Mouse (Mus musculus) c-Kit-negative CD71-positive TER-119-positive erythroid progenitor cells, embryonic 14.5 days (primary cell): ENCODE data around the gene Stpg3.

Experiments used
- DNase-seq: peaks from one replicate; pipeline ENCODE4 v3.0.0-alpha.2; 2013; ENCODE audit warnings: low read depth, low spot score

Gene Stpg3

DNA sequence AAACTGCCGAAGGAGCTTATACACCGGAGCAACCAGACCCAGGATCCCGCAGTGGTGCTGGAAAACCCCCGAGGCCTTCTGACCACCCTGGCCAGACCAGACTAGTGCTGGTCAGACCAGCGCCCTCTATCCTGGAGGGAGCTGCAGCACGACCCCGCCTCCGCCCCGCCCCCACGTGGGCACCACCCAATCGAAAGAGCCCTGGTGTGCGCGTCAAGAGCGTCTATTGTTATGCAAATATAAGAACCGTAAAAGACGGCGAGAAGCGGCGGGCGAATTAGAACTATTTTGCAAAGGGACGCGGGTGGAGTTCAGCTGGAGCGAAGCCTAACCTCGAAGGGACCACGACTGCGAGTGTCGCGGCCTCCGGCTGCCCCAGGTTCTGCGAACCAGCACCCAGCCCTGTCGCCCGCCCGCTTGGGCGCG, 33.9 kb downstream of the Stpg3 start, which contains the start of gene Nrarp:
Nrarp (plus strand) TSS at position 281 of the 426 bp plus-strand sequence.
- no peak for DNase-seq

DNA sequence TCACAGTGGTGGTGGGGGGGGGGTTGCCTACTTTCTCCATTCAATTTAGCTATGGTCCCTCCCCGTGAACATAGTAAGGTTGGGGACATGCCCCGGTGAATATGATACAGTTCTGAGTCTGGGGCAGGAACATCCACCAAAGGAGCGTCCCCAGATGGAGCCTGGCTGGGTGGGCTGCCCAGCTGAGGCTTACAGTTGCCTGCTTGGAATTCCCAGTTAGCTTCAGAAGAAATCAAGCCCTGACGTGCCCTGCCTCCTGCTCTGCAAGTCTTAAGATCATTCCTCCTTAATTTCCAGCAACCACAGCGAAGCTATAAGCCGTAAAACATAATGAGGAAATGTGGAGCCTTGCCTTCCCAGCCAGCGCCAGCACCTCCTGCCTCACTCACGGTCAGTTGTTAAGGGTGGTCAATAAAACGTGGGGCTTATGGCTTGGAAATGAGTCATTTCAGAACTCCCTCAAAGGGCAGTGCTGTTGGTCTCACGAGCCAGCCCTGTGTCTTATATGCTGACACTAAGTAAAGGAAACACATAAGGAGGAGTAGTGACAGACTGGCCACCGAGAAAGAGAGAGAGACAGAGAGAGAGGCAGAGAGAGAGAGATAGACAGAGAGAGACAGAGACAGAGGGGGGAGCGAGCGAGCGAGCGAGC, 34.7 kb downstream of the Stpg3 start:
- no peak for DNase-seq

DNA sequence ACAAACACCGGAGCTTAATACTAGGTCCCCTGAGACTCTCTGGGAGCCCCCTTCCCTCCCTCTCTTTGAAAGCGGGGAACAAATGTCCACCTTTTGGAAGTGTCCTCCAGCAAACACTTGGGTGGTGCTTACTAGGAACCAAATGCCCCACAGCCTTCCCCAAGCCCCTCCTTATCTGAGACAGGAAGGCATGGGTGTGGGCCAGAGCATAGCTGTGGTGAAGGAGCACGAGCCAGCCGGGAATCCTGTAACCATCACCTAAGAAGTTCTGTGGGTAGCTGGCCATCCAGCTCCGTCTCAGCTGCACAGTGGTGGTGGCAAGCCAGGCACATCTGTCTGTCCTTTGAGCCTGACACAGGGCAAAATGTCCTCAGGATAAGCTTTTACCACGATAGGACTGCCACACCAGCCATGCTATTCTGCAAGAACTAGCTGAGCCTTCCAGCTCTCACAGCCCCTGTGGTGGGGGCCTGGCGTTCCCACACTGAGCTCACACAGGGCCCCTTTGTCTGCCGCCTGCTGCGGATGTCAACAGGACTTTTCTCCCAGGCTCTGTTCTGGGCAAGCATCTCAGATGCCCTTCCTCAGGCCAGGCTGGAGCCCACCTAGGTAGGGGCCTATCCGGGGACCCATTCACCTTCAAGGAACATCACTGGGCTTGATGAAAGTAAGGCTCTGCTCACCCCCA, 36.0 kb downstream of the Stpg3 start:
- no peak for DNase-seq

DNA sequence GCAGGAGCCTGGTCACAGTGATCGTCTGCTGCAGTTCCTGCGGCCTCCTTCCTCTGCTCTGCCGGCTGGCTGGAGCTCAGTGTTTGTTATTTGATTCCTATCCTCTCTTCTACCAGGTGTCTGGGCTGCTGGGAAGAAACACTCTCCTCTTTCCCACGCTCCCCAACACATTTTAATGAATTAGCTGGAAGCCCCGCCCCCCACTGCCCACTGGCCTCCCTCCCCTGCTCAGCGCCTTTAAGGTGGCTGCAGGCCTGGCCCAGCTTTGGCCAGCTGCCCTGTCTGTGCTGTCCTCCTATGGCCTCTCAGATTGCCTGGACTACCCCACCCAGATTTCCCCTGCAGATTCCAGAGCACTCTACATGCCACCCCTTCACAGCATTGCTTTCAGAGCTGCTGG, 36.8 kb downstream of the Stpg3 start:
- no peak for DNase-seq

DNA sequence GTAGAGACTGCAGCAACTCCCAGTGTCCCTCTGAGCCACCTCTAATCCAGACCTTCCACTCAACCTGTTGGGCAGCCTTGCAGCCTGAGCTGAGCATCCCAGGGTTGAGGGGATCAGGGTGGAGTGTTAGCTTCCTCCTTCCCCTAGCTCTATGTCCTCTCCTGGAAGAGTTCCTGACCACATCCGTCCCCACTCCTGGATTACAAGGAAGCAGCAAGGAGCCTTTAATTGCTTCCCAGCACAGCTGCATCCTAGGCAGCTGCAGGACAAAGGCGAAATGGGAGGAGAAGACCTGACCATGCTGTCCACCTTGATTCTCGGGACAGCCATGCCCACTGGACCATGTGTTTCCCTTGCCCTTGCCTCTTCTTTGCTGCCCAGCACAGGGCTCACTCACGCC, 37.4 kb downstream of the Stpg3 start:
- DNase-seq: no peak

DNA sequence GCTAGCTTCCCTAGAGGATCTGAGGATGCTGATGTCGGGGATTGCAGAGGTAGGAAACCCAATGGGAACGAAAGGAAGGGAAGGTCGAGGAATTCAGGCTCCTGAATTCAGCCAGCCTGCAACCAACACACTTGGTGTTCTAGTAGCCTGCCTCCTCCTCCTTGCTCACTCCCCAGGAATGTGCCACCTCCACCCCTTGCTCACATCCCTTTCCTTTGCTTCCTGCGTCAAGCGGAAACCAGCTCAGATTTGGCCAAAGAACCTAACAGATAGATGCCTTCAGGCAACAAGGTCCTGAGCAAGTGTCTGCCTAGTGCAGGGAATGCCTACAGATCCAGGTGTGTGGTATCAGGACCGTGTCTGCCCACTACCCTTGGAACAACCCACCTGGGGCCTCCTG, 37.9 kb downstream of the Stpg3 start:
- no peak for DNase-seq

DNA sequence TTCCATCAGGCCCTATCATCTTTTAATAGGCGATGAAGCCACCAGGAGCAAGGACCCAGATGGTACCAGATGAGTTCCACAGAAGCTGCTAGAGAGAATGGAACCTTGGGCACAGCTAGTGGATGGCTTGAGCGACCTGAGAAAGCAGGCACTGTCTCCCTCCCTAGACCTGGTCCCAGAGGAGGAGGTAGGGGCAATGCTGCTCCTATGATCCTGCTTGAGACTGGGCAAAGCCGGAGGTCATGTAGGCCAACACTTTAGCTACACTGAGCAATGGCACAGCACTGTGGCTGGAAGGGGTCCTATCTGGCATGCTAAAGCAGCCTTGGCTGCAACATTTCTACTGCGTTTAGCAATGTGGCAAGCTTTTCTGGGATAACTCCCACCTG, 38.8 kb downstream of the Stpg3 start:
- DNase-seq: no peak

DNA sequence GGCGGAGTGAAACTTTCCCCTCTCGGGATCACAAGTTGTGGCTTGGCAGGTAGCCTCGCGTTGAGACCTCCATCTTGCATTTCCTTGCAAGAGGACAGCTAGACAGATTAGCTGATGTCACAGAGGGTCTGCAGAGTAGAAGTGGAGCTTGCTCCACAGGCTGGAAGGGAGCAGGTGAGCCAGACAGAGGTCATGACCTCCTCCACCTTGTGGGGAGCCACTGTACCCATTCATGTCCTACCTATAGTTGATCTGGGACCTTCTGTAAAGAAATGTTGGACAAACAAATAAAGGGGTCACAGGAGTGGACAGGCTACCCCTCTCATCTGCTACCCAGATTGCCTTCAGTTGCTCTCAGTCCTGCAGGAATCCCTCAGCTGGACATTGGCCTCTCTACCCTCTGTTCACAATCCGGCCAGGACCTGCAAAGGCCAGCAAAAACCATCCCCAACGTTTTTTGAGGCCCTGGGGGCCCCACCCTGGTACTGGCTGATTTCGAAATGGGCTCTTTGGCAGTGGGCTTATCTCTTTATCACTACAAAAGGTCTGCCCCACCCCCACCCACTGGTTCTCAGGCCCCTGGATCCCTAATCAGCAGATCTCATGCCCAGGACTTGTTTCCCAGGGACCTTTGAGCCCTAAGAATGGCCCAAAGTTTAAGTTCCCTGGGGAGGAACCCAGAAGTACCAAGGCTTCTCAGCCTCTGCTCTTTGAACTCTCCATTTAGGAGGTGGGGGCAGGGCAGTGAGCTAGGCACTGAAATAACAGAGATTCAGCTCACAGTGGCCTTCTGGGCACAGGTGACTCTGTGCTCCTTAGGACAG, 39.4 kb downstream of the Stpg3 start:
- no peak for DNase-seq

DNA sequence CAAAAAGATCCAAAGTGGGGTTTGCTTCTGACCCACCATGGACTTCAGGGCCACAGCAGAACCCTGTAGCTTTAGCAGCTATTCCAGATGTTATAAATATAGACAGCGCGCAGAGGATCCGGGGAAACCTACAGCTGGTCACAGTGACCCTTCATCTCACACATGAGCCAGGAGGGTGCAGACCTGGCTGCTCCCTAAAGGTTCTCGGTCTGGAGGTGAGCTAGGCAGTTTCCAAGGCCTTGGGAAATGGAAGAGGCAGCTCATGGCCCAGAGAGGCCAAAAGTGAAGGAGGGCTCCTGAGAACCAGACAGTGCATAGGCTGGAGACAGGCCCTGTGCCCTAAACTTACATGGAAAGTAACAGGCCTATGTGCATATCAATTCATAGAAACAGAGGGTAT, 40.6 kb downstream of the Stpg3 start:
- no peak for DNase-seq

DNA sequence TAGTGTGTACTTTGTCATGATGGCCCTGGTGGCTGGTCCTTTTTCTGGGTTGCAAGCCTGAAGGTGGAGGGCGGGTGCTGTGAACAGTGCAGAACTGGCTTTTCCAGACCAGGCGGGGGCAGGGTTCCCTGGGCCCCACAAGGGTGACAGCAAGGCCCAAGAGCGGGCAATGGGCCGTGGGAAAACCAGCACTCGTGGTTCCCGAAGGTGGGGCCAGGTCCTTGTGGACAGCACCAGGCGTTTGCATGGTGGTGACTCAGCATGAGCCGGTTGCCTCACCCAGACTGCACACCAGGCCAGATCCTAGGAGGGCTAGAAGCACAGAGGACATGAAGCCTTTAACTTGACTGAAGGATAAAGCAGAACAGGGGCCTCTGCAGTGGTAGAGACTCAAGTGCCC, 41.8 kb downstream of the Stpg3 start:
- DNase-seq: no peak

DNA sequence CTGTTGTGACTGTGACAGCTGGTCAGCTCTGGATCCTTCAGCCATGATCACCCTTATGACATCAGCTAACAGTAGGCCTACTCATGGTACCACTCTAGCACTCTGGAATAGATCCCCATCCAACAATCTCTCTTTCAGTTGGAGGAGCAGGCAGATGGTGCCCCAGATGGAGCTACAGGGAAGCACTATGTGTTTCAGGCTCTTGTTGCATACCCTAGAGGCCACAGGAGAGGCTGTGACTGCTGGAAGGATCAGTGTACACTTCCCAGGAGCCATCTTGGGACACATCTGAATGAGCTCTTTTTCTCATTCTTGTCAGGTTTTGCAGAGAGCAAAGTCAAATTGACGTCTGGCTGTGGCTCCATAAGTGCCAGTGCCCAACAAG, 42.7 kb downstream of the Stpg3 start:
- DNase-seq: no peak

DNA sequence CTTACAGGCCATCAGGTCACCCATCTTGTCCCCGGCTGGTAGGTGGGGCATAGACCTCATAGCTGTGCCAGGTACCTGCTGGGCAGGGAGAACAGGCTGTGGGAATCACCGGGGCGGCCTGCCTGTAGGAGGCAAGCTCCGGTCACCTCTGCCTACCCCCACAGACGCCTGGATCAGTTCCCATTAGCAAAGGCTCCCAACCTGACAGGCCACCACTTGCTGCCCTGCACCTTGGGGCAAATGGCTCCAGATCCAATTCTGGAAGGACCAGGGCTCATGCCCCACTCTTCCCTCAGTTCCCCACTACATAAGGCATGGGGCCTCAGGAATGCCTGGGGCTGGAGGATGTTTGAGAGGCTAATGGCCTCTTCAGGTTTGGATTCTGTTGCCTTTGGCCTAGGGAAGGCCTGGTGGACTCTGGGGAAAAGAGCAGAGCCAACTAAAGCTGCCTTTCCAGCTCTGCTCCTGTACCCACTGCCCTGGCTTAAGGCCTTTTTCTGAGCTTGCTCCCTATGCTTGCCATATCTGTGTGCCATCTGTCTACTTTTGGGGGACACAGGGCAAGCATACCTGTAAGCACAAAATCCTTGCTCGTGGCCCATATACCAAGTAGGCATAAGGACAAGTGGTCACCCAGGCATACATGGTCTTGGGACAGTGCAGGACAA, 43.2 kb downstream of the Stpg3 start:
- DNase-seq: no peak

DNA sequence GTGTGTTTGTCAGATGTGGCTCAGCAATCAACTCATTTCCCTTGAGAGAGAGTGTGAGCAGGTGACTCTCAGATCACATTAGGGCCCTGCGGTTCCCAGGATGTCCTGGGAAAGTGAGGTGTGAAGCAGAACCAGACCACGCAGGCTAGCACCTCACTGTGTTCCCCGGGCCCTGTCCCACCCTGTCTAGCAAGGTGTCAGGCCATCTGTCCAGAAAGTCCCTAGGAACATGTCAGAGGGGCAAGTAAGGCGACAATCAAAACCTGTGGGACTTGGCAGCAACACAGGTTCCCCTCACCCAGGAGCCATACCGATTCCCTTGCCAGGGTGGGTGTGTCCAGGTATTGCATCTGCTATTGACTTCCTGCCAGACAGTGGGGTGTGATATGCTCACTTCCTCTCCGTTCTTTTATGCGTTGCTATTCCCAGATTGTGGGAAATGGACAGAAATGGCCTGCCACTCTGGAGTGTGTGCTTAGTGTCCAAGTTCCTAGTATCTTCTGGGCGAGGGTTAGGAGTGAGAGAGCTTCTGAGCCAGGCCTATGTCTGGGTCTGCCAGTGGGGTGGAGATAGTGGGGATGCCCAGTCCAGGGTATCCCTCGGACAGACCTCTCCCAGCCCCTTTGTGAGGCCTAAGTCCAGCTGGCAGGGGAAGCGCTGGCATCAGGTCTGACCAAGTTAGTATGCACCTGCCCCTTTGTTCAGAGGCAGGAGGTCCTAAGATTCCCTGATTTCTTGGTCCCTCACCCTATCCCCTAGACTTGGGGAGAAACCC, 43.9 kb downstream of the Stpg3 start:
- no peak for DNase-seq

DNA sequence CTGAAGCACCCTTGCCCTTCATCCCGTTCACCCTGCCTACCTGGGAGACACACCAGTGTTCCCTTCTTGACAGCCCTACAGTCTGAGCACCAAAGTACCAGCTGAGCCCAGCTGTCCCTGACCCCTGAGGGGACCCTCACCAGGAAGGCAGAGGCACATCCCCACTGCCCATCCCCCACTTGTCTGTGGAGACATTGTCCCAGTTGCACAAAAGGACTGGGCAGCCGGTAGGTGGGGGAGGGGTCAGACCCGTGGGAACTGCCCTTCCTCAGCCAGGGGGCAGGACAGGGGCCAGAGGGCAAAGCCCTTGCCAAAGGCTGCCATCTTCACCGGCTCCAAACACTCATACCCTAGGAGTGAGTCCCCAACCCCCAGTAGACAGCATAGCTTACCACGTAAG, 44.7 kb downstream of the Stpg3 start:
- DNase-seq: no peak

DNA sequence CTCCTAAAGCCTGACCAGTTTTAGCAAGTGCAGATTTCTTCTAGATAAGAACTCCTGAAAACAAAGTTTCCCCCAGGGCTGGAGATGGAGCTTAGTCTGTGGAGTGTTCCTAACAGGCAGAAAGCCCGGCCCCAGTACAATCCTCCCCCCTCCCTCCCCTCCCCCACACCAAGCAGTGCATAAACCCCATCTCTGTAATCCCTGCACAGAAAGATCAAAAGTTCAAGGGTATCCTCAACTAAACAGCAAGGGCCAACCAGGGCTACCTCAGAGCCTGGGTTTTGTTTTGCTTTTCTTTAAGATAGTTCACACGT, 45.8 kb downstream of the Stpg3 start:
- DNase-seq: no peak

DNA sequence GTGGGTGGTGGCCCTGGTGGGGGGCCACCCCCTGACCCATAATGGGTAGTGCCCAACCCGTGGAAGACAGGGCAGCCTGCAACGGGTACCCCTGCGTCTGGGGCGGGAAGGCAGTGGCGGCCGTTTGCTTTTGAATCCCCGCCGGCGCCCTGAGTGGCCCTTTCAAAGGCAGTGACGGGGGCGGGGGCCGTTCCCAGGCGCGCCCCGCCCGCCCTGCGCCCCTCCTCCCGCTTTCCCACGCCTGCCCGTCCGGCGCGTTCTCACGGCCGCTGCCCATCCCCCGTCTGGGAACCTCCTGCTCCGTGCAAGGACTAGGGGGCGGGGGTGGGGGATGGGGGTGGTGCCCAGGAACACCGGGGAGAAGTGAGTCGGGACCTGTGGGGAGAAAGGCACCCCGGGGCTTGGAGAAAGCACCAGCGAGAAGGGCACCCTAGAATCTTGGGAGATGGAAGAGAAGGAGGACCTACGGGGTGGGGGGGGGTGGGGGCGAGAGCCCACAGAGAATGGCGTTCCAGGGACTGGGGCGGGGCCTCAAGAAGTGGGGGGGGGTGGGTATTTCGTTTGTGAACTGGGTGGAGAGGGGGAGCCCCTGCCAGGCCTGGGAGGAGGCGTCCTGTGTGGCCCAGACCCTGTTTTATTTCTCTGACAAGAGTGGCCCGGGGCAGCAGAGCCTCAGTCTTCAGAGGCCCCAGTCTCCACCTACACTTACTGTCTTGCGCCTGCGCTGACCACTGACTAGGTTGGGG, 46.3 kb downstream of the Stpg3 start:
- DNase-seq: no peak

DNA sequence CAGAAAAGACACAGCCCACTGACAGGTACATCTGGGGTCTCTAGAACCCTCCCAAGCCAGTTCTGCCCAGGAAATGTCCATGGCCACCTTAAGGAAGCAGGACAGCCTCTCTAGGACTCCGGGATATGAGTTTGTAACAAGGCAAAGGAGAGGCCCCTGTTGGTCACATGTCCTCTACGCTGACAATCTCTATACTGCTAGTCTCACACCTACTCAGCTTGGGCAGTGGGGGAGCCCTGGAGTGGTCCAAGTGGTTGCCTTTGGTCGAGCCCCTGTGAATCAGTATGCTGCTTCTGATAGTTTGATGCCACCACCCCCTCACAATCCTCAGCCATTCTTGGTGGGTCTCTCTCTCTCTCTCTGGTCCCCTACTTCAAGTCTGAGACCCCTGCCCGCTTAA, 47.0 kb downstream of the Stpg3 start:
- no peak for DNase-seq
